Mouse (Mus musculus) cerebellum, adult 18-20 months (tissue): ENCODE results near the gene Trim40.
A peak's percentile ranks its signal among the peaks of the same experiment; 100 is the strongest.

Source experiments
- DNase-seq, 2 experiments: peaks; one replicate each; pipeline ENCODE4 v3.0.0; 2021

Trim40 gene

DNA sequence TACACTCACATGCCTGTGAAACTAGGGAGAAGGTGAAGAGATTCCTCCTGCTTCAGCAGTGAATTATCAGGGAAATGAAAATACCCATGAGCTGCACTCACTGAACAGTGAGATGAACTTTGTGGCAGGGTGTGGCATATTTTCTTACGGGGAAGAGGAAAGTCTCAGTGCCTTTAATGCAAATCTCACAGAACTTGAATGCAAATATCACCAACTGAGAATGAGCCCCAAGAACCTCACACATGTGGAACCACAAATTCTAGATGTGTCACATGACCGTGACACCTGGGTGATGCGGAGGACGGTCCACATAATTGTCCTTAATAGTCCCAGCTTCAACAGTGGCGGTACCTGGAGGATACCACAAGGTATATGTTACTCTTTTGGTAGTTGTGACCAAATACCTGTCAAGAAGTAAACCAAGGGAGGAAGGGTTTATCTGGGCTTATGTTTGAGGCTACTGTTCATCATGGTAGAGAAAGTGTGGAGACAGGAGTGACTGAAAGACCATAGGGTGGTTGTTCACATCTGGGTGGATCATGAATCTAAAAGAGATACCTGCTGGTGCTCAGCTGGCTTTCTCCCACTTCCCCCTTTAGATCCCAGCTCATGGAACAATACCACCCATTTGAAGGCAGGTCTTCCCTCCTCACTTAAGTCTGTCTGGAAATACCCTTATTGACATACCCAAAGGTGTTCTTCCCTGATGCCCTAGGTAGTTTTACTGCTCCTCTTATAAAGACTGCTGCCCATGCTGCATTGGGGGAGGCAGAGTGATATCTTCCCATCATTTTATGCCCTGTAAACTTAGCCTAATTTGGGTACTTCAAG lies at the start of gene Trim40:
Gene Trim40, minus strand, starts transcription at position 51 of the 831 bp plus-strand sequence.
- no peak for DNase-seq

DNA sequence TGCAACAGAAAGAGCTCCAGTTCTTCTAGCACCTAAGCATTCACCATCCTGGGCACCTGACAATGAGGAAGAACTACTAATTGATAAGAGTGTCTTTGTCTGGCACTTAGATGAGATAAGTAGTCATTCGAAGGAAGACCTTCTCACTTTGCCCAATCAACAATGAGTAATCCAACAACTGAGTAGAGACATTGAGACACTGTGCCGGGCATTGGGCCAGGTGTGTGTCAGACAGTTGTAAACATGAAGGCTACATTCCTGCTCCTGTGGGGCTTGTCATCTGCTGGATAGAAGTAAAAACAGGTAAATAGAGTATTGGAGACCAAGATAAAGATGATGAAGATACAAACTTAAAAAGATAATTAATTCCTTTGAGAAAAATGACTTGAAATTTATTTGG lies 48.1 kb upstream of the Trim40 start:
- no peak for DNase-seq

DNA sequence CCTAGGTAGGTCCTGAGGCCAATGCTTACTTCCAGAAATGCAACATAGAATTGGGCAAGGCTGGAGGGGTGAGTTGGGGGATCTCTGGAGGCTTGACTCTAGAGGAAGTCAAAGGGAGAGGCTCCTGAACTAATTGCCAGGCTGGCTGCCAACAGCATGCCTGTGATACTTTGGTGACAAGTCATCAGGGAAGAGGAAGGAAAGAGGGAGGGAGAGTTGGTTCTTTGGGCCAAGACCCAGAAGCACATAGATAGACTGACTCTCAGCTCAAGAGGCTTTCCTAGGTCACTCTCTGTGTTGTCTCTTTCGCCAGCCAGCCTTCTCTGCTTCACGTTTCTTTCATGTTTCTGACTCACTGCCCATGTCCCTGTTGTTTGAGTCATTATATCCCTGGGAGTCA lies 41.9 kb upstream of the Trim40 start:
- DNase-seq = no peak

DNA sequence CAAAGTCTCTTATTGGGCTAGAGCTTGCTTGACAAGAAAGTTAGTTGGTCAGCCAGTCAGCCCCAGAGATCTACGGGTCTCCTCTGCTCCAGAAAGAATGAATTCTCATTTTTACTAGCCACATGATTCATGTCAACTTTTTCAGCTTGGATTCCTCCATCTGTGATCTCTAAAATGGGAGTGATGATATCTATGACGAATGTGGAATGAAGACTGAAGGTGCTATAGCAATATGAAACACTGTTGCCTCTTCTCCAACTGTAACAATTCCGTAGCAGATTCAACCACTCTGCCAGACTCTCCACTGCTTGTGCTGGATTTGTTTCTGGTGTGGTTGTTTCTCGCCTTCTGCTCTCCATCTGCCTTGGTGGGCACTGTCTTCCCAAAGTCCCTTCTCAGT lies 41.2 kb upstream of the Trim40 start:
- no peak for DNase-seq

DNA sequence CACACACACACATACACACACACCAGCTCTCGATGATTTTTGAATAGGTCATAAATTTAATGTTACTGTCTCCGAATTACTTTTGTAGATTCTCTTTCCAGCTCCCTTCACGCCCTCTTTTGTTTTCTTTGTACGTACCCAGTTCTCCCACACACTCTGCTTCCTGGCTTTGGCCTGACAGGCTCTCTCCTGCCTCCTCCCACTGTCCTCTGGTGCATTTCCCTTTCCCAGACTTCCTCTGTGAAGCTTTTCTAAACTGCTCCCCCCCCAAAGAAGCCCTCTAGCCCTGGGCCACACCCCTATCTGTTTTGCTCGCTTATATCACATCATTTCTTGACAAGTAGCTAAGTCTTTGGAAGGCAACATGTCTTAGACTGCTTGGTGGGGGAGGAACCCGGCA lies 40.3 kb upstream of the Trim40 start:
- no peak for DNase-seq

DNA sequence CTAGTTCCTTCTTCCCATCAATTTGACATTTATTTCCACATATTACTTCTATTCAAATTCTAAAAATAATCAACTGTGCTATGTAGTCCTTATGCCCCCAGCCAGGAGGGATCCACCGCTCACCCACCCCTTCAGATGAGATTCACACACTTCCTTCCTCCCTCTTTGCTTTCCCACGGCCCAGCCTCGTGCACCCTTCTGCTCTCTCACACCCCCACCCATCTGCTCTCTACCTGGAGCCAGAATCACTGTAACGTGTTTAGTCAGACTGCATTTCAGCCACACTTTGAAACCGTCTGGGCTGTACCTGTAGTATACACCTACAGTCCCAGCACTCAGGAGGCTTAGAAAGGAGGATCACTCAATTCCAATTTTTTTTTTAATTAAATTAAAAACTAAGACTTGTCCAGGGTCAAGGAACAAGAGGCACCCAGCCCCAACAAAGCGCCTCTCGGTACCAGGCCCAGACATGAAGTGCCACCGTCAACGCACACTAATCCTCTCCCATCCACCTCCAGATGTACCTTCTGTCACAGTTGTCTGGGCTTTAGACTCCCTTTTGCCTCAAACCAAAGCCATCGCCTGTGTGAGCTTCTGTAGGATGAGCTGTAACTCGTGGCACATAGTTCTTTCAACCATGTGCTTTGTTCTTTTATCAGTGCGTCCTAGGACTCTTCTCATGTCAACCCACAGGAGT lies 39.5 kb upstream of the Trim40 start:
- no peak for DNase-seq

DNA sequence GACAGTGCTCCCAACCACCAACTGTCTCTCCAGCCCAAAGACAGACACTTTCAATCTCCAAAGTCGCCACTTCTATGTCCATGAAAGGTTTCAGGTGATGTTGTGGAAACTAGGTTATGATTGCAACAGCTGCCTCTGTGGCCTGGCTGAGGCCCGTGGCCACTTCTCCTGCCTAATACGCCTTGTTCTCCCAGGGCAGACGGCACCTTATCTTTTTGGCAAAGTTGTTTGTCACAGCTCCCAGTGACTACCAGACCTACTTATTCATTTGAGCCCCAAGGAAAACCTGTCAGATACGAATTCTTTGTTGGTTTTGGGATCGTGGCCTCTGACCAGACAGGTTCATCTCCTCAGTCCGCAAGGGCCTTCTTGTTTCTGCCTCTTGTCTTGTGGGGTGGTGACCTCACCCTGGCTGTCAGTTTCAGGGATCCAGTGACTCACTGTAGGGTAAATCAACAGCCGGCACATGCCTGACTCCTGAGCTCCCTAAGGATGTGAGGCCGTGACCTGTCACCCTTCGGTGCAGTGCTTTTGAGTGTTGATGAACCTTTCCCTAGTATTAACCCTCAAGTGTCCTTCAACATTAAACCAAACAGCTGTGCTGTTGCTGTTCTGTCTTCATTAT lies 37.7 kb upstream of the Trim40 start:
- DNase-seq = no peak

DNA sequence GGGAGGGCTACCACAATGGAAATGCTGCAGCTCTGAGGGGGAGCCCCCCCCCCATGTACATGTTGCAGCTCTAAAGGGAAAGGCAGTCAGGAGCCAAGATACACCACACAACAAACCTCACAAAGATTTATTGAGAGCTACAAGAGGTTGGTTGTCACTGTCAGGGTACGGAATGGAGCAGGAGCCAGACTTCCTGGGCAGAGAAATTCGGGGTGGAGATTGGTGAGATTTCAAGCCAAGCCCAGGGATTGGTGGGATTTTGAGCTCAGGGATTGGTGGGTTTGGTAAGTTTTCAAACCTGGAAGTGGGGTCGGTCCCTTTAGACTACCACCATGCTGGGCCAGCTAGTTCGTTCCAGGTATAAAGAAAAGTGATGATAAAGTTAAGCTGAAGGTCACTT lies 33.6 kb upstream of the Trim40 start:
- no peak for DNase-seq

DNA sequence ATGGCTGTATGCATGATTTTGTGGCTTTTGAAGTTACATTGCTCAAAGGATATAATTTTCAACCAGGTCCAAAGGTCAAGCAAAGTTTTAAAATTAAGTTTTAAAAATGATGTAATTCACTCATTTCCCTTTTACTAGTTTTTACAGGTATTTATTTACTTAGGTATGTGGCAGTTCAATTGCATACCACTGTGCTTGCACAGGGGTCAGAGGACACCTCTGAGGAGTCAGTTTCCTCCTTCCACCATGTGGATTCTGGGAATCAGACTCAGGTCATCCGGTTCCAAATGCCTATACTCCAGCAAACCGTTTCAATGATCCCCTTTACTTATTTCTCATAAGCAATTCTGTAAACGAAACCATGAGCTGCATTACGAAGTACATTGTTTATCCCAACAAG lies 32.8 kb upstream of the Trim40 start:
- no peak for DNase-seq

DNA sequence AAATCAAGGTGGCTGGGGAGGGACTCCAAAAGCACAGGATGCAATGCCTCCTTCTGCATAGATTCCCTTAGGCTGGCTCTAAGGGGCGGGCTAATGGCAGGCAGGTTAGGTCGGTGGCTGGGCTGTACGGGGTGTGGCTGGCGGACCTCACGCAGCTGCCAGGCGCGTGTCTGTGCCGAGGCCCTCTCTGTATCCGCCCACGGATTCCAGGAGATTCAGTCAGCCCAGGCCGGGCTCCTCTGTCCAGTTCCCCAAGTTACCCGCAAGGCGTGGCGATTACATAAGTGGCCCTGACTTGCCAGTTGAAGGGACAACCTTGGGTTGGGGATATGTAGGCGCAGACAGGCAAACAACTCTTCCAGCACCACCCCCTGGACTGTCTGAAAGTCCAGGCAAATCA lies 30.3 kb upstream of the Trim40 start:
- DNase-seq = no peak

DNA sequence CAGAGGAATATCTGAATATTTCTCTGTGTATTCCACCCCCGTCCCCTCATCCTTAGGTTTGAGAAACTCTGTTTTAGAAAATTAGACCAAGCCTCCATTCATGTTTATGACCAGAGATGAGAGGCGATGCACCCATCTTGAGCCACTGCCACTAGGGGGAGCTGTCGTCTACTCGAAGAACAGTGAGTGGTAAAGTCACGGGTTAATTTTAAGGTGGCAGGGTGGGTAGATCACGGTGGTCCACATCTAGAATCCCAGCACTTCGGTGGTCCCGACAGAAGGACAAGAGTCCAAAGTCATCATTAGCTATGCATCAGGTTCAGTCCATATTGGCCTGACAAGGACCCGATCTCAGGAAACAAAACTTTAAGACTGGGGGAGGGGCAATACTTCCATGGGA lies 25.2 kb upstream of the Trim40 start:
- peak; percentile 53 to 71 for DNase-seq

DNA sequence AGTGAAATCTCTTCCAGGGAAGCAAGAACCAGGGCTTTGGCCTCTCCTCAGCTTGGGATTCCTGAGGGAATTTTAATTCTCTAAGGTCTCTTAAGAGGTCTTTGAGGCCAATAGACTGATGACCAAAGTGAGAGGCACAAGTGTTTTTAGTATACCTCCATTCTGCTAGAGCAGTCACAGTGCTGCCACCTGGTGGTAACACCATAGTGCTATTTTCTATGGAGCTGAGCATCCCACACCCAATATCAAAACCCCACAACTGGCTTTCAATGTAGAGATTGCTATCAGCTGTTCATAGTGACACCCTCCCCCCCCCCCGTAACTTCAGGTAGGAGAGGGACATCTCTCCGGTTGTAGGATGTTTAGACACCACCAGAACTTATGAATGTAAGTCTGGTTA lies 24.2 kb upstream of the Trim40 start:
- DNase-seq = peak; percentile 81 to 83

DNA sequence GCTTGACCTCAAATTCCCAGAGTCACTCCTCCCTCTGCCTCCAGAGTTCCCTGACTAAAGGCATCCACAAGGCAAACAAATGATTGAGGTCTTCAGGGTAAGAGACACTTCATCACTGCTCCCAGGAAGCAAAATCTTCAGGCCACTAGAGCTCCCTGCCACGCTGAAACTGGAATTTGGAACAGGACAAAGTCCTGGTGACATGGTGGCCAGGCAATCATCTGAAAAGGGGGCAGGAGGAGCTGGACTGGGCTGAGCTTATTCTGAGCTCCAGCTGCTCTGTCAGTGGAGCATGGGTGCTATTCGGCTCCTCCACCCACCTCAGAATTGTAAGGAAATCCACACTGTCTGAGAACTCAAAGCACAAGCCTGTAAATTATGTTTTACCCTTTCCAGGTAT lies 22.1 kb upstream of the Trim40 start:
- DNase-seq = no peak

DNA sequence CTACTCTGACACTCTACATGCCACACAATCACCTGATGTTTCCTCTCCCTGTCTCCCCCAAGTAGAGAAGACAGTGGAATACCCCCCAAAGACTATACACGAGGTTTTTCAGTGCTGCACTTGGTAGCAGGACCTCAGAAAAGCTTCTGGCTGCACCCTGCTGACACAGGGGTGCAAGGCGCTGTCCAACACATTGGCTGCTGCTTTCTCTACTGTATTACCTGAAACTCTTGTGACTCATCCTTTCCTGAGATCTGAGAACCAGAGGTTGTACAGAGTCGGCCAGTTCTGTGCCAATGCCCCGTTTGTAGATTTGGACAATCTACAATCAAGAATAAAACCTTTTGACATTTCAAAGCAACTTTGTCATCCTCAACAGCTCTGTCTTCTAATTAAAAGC lies 19.9 kb upstream of the Trim40 start:
- DNase-seq = no peak

DNA sequence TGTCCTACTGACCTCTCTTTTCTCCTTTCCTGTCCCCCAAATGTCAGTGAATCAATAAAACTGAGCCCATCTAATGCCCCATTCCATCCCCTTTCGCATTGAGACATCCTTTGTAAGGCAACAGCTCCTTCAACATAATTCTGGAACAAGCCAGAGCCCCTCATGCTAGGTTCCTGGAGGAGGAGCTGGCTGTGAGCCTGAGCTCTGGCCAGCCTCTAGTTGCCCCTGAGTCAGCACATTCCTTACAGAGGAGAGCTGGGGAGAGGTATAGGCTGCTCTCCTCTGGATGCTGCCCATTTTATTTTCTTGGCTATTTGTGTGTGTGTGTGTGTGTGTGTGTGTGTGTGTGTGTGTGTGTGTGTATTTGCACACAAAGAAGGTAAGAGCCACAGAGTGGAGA lies 18.3 kb upstream of the Trim40 start:
- DNase-seq = no peak

DNA sequence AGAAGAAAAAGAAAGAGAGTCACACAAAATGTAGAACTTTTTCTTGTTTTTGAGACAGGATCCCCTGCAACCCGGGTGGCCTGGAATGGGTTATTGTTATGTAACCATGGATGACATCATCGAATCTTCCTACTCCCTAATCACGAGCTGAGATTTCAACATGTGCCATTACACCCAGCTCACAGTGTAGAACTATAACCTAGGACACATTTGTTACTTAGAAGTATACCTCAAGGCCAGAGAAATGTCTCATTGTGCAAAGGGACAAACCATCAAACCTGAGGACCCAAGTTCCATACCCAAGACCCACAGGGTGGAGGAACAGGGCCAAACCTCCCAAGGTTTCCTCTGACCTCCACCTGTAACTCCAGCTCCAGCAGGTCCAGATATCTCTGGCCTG lies 13.7 kb upstream of the Trim40 start:
- no peak for DNase-seq

DNA sequence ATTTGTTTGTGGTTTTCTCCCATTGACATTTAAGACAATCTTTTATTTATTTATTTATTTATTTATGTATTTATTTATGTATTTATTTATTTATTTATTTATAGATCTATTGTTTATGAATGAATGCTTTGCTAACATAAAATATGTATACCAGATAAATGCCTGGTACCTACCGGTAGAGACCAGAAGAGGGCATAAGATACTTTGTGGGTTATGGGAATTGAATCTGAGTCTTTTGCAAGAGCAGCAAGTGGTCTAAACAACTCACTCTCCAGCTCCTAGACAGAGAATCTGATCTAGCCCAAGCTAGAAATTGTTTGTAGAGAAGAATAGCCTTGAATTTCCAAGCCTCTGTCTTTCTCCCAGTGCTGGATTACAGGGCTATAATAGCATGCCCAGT lies 10.8 kb upstream of the Trim40 start:
- DNase-seq = no peak

DNA sequence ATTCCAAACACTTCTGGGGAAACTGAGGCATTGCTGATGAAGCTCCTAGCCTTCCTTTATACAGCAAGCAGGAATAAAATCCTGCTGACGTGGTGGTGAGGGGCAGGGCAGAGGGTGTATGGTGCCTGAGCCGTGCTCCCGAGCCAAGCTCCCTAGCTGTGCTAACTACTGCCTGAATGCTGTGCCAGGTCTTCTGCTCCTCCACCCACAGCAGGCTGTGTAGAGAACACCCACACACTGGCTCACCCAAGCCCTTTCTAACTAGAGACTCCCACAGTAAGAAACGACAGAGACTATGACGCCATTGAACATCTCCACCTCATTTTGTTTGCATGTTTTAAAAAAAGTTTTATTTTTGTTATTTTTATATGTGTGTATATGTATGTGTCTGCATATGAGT lies 10.1 kb upstream of the Trim40 start:
- no peak for DNase-seq

DNA sequence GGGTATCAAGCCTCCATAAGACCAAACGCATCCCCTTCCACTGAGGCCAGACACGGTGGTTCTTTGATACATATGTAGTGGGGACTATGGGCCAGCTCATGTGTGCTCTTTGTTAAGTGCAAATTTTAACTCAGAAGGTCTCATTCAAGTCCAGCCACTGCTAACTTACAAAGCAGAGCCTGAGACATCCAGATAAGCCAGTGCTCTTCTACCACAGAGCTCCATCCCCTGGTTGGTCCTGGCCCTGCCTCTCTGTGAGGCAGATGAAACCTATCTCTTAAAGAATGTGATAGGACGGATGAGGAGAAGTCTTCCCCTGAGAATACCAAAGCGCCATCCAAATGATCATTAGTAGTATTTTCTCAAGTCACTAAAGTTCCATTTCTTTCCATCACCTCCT lies 9.5 kb upstream of the Trim40 start:
- no peak for DNase-seq

DNA sequence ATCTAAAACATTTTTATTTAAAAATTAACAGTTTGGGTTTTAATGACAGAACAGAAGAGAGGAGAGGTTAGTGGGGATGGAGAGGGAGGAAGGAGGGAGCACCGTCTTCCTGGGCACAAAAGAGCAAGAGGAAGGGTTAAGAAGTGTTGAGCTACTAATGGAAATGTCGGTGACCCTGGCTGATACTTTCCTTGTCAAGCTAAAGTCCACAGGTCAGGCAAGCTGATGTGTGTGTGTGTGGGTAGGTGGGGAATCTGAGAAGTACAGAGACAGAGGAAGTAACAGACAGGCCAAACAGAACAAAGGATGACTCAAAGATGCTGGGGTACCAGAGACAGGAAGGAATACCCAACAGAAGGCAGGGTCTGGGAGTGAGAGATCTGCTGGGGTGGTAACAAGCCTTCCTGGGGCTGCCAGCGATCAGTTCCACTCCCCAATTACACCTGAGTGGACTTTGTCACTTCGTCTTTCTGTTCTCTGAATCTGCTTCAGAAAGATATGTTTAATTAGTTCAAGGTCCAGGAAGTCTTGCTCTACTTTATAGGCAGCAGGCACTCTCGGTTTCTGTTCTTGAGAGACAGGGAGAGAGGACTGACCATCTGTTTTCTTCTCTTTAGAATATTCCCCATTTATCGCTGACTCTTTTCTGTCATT lies 7.8 kb upstream of the Trim40 start, which contains the start of gene Trim31:
Gene Trim31, plus strand, starts transcription at position 567 of the 654 bp plus-strand sequence.
- DNase-seq = no peak

DNA sequence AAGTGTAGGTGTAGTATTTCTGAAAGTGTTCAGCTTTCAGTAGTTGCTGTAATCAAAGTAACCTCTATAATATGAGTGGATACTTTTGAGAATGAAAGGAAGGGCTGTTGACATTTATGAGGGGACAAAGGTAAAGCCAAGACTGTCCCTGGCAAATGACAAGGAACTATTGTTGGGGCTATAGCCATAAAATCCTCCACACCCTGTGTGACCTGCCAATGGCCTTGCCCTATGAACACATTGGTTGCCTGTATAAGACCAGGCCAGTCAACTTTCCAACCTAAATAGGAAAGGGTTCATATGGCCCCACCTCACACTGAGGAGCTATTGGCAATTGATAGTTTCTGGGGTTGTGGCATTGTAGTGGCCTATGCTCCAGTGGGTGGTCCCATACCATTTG lies 7.1 kb upstream of the Trim40 start:
- no peak for DNase-seq

DNA sequence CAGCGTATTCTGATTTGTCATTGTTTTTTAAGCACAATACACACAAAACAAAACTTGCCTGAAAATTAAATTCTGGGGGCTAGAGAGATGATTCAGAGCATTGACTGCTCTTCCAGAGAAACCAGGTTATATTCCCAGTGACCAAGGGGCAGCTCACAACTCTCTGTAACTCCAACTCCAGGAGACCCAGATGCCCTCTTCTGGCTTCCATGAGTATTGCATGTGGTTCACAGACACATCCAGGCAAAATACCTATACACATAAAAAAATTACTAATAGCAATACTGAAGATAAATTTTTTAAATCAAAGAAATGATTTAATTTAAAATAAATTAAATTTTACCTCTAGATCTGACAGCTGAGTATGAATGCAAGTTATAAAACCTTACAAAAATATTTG lies 6.7 kb upstream of the Trim40 start:
- DNase-seq = peak; percentile 45 to 50

DNA sequence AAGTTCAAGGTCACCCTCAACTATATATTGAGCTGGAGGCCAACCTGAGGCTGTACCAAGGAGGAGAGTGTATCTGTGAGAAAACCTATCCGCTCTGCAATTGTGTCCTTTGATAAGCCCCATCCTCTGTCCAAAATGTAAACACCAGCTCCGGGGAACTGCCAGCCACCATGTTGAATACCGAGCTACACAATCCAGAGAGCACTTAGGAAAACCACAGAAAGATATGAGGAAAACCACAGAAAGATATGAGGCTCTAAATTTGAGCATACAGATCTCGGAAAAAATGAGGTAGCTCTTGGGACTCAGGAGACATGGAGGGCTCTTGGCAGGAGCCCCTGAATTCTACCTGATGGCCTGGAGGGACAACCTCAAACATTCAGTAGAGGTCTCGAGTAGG lies 3.5 kb upstream of the Trim40 start:
- DNase-seq = no peak

DNA sequence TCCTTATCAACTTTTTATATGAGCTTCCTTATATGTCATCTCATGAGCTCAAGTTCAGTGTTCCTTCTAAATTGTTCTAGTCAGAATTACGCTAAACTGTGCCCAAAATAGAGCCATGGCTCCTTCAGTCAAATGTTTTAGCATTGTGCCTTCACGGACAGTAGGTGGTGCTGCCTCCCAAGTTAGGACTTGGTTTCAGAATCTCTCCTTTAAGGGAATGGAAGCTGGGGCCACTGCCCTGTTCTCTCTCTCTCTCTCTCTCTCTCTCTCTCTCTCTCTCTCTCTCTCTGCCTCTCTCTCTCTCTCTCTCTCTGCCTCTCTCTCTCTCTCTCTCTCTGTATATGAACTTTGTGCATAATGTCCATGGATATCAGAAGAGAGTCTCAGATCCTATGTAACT lies 2.4 kb upstream of the Trim40 start:
- DNase-seq = peak; percentile 27 to 42
